Mouse (Mus musculus) urinary bladder, adult 2 months (tissue): Measurements from ENCODE around the gene Prcd. TPM values are rescaled to one million over a fixed set of nuclear protein-coding genes. Genes with fewer than 3 reads are reported as not detected.
A peak's percentile ranks its signal among the peaks of the same experiment; 100 is the strongest.
"Not testable (repeated sequence)": the region's sequence is repeated elsewhere in the genome, so short reads cannot be mapped to it uniquely, and the experiment has no call there.

ENCODE experiments used
- DNase-seq: peaks from one replicate; pipeline ENCODE4 v3.0.0; 2022; ENCODE audit warnings: low spot score
- polyA plus RNA-seq: library from polyadenylated mRNA; depleted of rRNA; stranded (reverse); fragments of >200 nt; gene quantifications from 2 replicates; pipeline ENCODE4 v1.2.3, GENCODE M21; 2012

Prcd gene
- polyA plus RNA-seq, 1 experiment, result 3.1 TPM

- DNase-seq, result no peak
These were observed 26.8 kb upstream of the Prcd start, which contains the start of gene Rhbdf2 for GRCm38 (mm10) chr11:116626299-116627071. TSS of gene Rhbdf2 (minus strand) at chr11:116627019.

- DNase-seq, result no peak
These were observed 26.0 kb upstream of the Prcd start for GRCm38 (mm10) chr11:116627072-116628020.

- no peak for DNase-seq
These were observed 24.6 kb upstream of the Prcd start for GRCm38 (mm10) chr11:116628712-116629111.

GRCm38 (mm10) chr11:116629472-116629871 is 23.9 kb upstream of the Prcd start:
- no peak for DNase-seq

GRCm38 (mm10) chr11:116630171-116630965 is 23.0 kb upstream of the Prcd start:
- DNase-seq, result no peak

- no peak for DNase-seq
These were observed 20.4 kb upstream of the Prcd start for GRCm38 (mm10) chr11:116632962-116633361.

GRCm38 (mm10) chr11:116636607-116637006 is 16.7 kb upstream of the Prcd start:
- not testable (repeated sequence) for DNase-seq

- no peak for DNase-seq
These were observed 12.2 kb upstream of the Prcd start for GRCm38 (mm10) chr11:116641168-116641567.

- DNase-seq, result no peak
These were observed 11.6 kb upstream of the Prcd start for GRCm38 (mm10) chr11:116641731-116642130.

- DNase-seq, result peak; percentile 81
These were observed 10.4 kb upstream of the Prcd start for GRCm38 (mm10) chr11:116642681-116643578.

- no peak for DNase-seq
These were observed 9.6 kb upstream of the Prcd start for GRCm38 (mm10) chr11:116643579-116644224.

- DNase-seq, result no peak
These were observed 8.9 kb upstream of the Prcd start for GRCm38 (mm10) chr11:116644225-116645112.

- no peak for DNase-seq
These were observed 7.8 kb upstream of the Prcd start for GRCm38 (mm10) chr11:116645446-116646110.

- no peak for DNase-seq
These were observed 7.2 kb upstream of the Prcd start for GRCm38 (mm10) chr11:116646136-116646535.

- no peak for DNase-seq
These were observed 6.6 kb upstream of the Prcd start for GRCm38 (mm10) chr11:116646771-116647170.

GRCm38 (mm10) chr11:116647340-116647991 is 5.9 kb upstream of the Prcd start:
- DNase-seq, result peak; percentile 22

- no peak for DNase-seq
These were observed 5.0 kb upstream of the Prcd start for GRCm38 (mm10) chr11:116648213-116648921.
